Mouse (Mus musculus): ENCODE data around the gene Pkig. TPM values are rescaled to one million over a fixed set of nuclear protein-coding genes. Genes with fewer than 3 reads are reported as not detected.
A peak's percentile ranks its signal among the peaks of the same experiment; 100 is the strongest.
"Not testable (repeated sequence)": the region's sequence is repeated elsewhere in the genome, so short reads cannot be mapped to it uniquely, and the experiment has no call there.

Pkig gene
- polyA plus RNA-seq, 1 experiment from 2014 or later: 119 TPM

DNA sequence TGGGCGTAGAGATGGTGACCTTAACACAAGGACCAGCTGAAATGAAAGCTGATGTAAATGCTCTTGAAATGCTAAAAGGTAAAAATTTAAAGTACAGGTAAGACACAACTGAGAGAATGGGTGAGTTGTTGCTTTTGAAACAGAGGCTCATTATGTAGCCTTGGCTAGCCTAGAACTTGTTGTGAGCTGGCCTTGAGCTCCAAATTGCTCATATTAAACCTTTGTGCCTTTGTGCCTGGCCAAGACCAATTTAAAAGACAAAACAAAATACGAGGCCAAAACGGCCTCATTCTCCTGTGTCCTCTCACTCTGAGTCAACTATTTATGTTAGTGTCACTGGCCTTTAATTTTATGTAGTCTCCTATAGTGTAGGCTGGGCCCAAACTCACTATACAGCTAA is 28.7 kb downstream of the Pkig start:
- no peaks in the 10 kb centered on the region for H3K9me3 ChIP-seq
- peaks cover 12% of the 10 kb centered on the region for H3K4me1 ChIP-seq
- H3K9ac ChIP-seq: no peak overlapping the region
- H3K27ac ChIP-seq: no peak overlapping the region
- no peak overlapping the region for H3K4me3 ChIP-seq
- no peaks in the 10 kb centered on the region for H3K27me3 ChIP-seq
- H3K4me2 ChIP-seq (replicated peaks): no peak overlapping the region
- 83% methylated on average over 3 of the region's 3 CpGs for WGBS
- no peak for ATAC-seq (ENCODE audit: insufficient number of reproducible peaks, insufficient read depth, low FRiP score, low TSS enrichment)
- no peaks in the 10 kb centered on the region for H3K36me3 ChIP-seq

DNA sequence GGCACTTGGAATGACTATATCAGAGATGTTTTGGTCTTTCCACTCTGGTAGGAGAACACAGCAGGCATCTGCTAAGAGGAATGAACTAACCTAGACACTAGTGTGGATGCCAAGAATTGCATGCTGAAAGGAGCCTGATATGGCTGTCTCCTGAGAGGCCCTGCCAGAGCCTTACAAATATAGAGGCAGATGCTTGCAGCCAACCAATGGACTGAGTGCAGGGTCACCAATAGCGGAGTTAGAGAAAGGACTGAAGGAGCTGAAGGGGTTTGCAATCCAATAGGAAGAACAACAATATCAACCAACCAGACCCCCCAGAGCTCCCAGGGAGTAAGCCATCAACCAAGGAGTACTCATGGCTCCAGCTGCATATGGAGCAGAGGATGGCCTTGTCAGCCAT is 30.2 kb downstream of the Pkig start:
- ATAC-seq (ENCODE audit: insufficient number of reproducible peaks, insufficient read depth, low FRiP score, low TSS enrichment); H3K4me2 ChIP-seq (replicated peaks): not testable (repeated sequence)
- WGBS: 100% methylated on average over 1 of the region's 1 CpGs

DNA sequence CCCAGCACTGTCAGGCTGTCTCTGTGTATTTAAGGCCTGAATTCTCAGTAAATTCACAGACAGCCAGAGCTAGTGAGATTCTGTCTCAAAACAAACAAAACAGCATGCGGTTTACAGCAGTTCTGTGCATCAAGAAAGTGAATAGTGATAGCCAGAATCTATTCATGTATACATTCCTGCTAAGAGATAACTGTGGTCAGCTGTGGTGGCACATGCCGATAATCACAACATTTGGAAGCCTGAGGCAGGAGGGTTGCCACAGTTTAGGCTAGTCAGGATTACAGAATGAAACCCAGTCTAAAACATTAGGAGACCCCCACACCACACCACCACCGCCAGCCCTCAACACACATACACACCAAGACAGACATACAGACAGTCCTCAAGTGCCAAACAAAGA is 31.6 kb downstream of the Pkig start:
- WGBS: 84% methylated on average over 3 of the region's 3 CpGs
- Histone ChIP-seq H3K36me3 (no peaks in the 10 kb centered on the region), H3K27me3 (no peaks in the 10 kb centered on the region), H3K4me3 (no peak overlapping the region), H3K9me3 (no peaks in the 10 kb centered on the region), H3K9ac (no peak overlapping the region), H3K4me1 (peaks cover 16% of the 10 kb centered on the region), H3K4me2 (replicated peaks) (no peak overlapping the region), H3K27ac (no peak overlapping the region)
- no peak for ATAC-seq (ENCODE audit: insufficient number of reproducible peaks, insufficient read depth, low FRiP score, low TSS enrichment)

More for the DNA sequence above, 30.2 kb downstream of the Pkig start:
- H3K27me3 ChIP-seq, H3K27ac ChIP-seq, H3K9ac ChIP-seq, H3K9me3 ChIP-seq, H3K36me3 ChIP-seq, H3K4me3 ChIP-seq: not testable (repeated sequence)
- peaks cover 14% of the 10 kb centered on the region for H3K4me1 ChIP-seq

- H3K27ac ChIP-seq: peak overlapping the region; percentile 41; the same call in 1 of the 2 replicates
- H3K4me3 ChIP-seq: no peak overlapping the region
- no peaks in the 10 kb centered on the region for H3K9me3 ChIP-seq
- H3K4me2 ChIP-seq (replicated peaks): no peak overlapping the region
- ATAC-seq (ENCODE audit: insufficient number of reproducible peaks, insufficient read depth, low FRiP score, low TSS enrichment): no peak
- H3K27me3 ChIP-seq: no peaks in the 10 kb centered on the region
- peaks cover 11% of the 10 kb centered on the region for H3K4me1 ChIP-seq
- H3K9ac ChIP-seq: no peak overlapping the region
- no peaks in the 10 kb centered on the region for H3K36me3 ChIP-seq
- WGBS: 59% methylated on average over 8 of the region's 8 CpGs
These were observed 32.5 kb downstream of the Pkig start for GRCm38 (mm10) chr2:163690409-163691304.

GRCm38 (mm10) chr2:163691846-163692605 is 33.8 kb downstream of the Pkig start:
- 94% methylated on average over 6 of the region's 6 CpGs for WGBS
- H3K4me1 ChIP-seq: peaks cover 11% of the 10 kb centered on the region

DNA sequence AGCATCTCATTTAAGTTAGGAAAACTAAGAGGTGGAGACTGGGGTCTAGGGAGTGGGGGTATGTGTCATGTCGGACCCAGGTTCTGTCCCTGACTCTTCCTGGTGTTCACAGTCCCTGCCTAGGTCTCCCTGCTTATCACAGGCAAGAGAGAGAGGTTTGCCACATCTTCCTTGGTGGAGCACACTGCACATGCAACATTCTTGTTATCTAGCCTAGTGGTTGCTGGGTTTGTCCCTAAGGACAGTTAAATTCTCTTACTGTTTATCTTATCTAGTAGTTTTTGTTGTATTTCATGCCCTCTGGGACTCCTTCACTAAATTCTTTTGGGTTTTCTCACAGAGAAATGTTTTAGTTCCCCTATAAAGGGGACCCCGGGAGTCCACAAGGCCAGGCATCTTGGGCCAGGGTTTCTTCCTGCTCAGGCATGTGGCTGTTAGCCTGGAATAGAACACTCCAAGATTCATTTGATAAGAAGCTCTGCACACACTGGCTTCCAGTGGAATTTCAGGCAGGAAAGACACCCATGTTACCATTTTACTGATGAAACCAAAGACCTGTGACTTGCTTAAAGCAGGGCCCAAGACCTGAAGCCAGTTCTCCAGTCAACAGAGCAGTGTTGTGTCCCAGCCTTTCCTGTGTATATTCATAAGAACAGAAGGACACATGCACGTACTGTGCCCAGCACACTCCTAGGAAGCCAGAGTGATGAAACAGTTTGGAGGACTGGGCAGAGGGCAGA is 34.9 kb downstream of the Pkig start:
- Histone ChIP-seq H3K36me3 (no peaks in the 10 kb centered on the region), H3K27ac (peak overlapping the region; percentile 69; the same call in 1 of the 2 replicates), H3K4me1 (peaks cover 11% of the 10 kb centered on the region), H3K4me2 (replicated peaks) (no peak overlapping the region), H3K4me3 (no peak overlapping the region), H3K27me3 (no peaks in the 10 kb centered on the region), H3K9me3 (no peaks in the 10 kb centered on the region), H3K9ac (no peak overlapping the region)
- no peak for ATAC-seq (ENCODE audit: insufficient number of reproducible peaks, insufficient read depth, low FRiP score, low TSS enrichment)
- 74% methylated on average over 3 of the region's 3 CpGs for WGBS

More at GRCm38 (mm10) chr2:163691846-163692605, 33.8 kb downstream of the Pkig start:
- no peaks in the 10 kb centered on the region for H3K36me3 ChIP-seq
- no peak for ATAC-seq (ENCODE audit: insufficient number of reproducible peaks, insufficient read depth, low FRiP score, low TSS enrichment)
- no peak overlapping the region for H3K4me3 ChIP-seq
- no peak overlapping the region for H3K4me2 ChIP-seq (replicated peaks)
- no peak overlapping the region for H3K9ac ChIP-seq
- H3K27me3 ChIP-seq: no peaks in the 10 kb centered on the region
- H3K9me3 ChIP-seq: no peaks in the 10 kb centered on the region
- H3K27ac ChIP-seq: no peak overlapping the region

DNA sequence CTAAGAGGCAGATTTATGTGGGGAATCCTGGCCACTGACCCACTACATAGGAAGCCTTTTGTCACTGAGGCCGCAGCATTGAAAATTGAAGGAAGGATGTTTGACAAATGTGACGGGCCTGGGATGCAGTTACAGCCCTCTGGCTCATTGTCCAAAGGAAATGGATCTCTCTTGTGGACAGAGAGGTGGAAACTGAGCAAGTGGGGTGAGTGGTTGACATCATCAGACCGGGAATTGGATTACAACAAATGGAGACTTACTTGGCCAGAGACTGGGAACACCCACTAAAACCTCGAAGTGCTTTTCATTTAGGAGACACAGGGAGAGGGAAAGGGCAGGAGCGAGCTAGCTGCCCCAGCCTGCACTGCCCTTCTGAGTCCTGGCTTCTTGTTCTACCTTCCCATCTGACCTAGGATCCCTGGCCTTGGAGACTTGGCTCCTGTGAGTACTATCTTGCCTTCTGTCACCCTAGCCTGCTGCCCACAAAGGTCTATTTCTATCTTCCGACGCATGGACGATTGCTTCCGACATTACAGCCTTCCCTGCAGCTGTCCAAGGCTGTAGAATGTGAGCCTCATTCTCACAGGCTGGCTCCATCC is 35.6 kb downstream of the Pkig start:
- no peaks in the 10 kb centered on the region for H3K27me3 ChIP-seq
- H3K9ac ChIP-seq: no peak overlapping the region
- no peak for ATAC-seq (ENCODE audit: insufficient number of reproducible peaks, insufficient read depth, low FRiP score, low TSS enrichment)
- peak overlapping the region; percentile 69 for H3K27ac ChIP-seq
- H3K36me3 ChIP-seq: no peaks in the 10 kb centered on the region
- no peak overlapping the region for H3K4me2 ChIP-seq (replicated peaks)
- 56% methylated on average over 9 of the region's 9 CpGs for WGBS
- H3K4me3 ChIP-seq: no peak overlapping the region
- no peaks in the 10 kb centered on the region for H3K9me3 ChIP-seq
- peaks cover 11% of the 10 kb centered on the region for H3K4me1 ChIP-seq

- Histone ChIP-seq H3K4me1 (peaks cover 4% of the 10 kb centered on the region; the same call in 1 of the 2 replicates), H3K9ac (no peak overlapping the region), H3K36me3 (no peaks in the 10 kb centered on the region), H3K4me3 (no peak overlapping the region), H3K4me2 (replicated peaks) (no peak overlapping the region), H3K27ac (no peak overlapping the region), H3K27me3 (no peaks in the 10 kb centered on the region), H3K9me3 (no peaks in the 10 kb centered on the region)
- WGBS: 49% methylated on average over 2 of the region's 2 CpGs
- no peak for ATAC-seq (ENCODE audit: insufficient number of reproducible peaks, insufficient read depth, low FRiP score, low TSS enrichment)
These were observed 38.6 kb downstream of the Pkig start for GRCm38 (mm10) chr2:163696763-163697162.

GRCm38 (mm10) chr2:163697764-163698480 is 39.7 kb downstream of the Pkig start:
- Histone ChIP-seq H3K4me1 (peaks cover 9% of the 10 kb centered on the region; the same call in 1 of the 2 replicates), H3K9me3 (no peaks in the 10 kb centered on the region), H3K27me3 (no peaks in the 10 kb centered on the region), H3K27ac (peak overlapping the region; percentile 51; the same call in 1 of the 2 replicates), H3K9ac (no peak overlapping the region), H3K4me3 (no peak overlapping the region), H3K4me2 (replicated peaks) (no peak overlapping the region), H3K36me3 (no peaks in the 10 kb centered on the region)
- 65% methylated on average over 16 of the region's 16 CpGs for WGBS
- ATAC-seq (ENCODE audit: insufficient number of reproducible peaks, insufficient read depth, low FRiP score, low TSS enrichment): no peak

GRCm38 (mm10) chr2:163699078-163699780 is 41.0 kb downstream of the Pkig start:
- H3K4me2 ChIP-seq (replicated peaks): no peak overlapping the region
- ATAC-seq (ENCODE audit: insufficient number of reproducible peaks, insufficient read depth, low FRiP score, low TSS enrichment): no peak
- no peak overlapping the region for H3K9ac ChIP-seq
- H3K4me1 ChIP-seq: 0 out of 2 replicates have a peak, but pooled peaks cover 8% of the 10 kb centered on the region
- no peak overlapping the region for H3K27ac ChIP-seq
- no peaks in the 10 kb centered on the region for H3K9me3 ChIP-seq
- WGBS: 92% methylated on average over 11 of the region's 11 CpGs
- no peak overlapping the region for H3K4me3 ChIP-seq
- no peaks in the 10 kb centered on the region for H3K27me3 ChIP-seq
- no peaks in the 10 kb centered on the region for H3K36me3 ChIP-seq
